Mouse (Mus musculus) liver, postnatal 0 days (tissue): ENCODE results near the gene Acsl4. TPM values are rescaled to one million over a fixed set of nuclear protein-coding genes. Genes with fewer than 3 reads are reported as not detected.
A peak's percentile ranks its signal among the peaks of the same experiment; 100 is the strongest.

Experiments used
- ATAC-seq: fragments of 200-750 bp; cut with Nextera tagmentation; 2 replicates; pipeline ENCODE4 v1.8.0; 2017; ENCODE audit warnings: mild to moderate bottlenecking, moderate library complexity
- DNase-seq: peaks from one replicate; pipeline ENCODE4 v3.0.0-alpha.2; 2016
- H3K27ac ChIP-seq: fragments of 300-500 bp; sonication (generic); 2 replicates; pipeline ENCODE4 v1.5.1; 2014; ENCODE audit warnings: antibody characterized with exemption, moderate library complexity, mild to moderate bottlenecking, low read depth
- H3K27me3 ChIP-seq: fragments of 300-500 bp; sonication (generic); 2 replicates; pipeline ENCODE4 v1.6.1; 2014; ENCODE audit warnings: low read length, control low read depth, mixed read lengths; ENCODE audit not compliant: insufficient read depth
- H3K36me3 ChIP-seq: fragments of 300-500 bp; sonication (generic); replicated peaks from 2 replicates; pipeline ENCODE4 v1.6.1; 2014; ENCODE audit warnings: mild to moderate bottlenecking, control low read depth, low read length, moderate library complexity, mixed read lengths; ENCODE audit not compliant: insufficient read depth
- H3K4me1 ChIP-seq: fragments of 300-500 bp; sonication (generic); 2 replicates; pipeline ENCODE4 v1.6.1; 2014; ENCODE audit warnings: antibody characterized with exemption, mild to moderate bottlenecking, control low read depth; ENCODE audit not compliant: insufficient read depth
- H3K4me2 ChIP-seq: fragments of 300-500 bp; sonication (generic); 2 replicates; pipeline ENCODE4 v1.6.1; 2014; ENCODE audit warnings: low read depth, mild to moderate bottlenecking, low read length, moderate library complexity, mixed read lengths
- H3K4me3 ChIP-seq: fragments of 300-500 bp; sonication (generic); 2 replicates; pipeline ENCODE4 v1.5.1; 2014; ENCODE audit warnings: low read depth, low read length
- H3K9ac ChIP-seq: fragments of 300-500 bp; sonication (generic); replicated peaks from 2 replicates; pipeline ENCODE4 v1.6.1; 2014; ENCODE audit warnings: mild to moderate bottlenecking, moderate library complexity
- H3K9me3 ChIP-seq: fragments of 300-500 bp; sonication (generic); 2 replicates; pipeline ENCODE4 v1.6.1; 2016; ENCODE audit warnings: mild to moderate bottlenecking, control low read depth, low read length, mixed read lengths
- CTCF ChIP-seq: sonication (generic); IDR thresholded peaks from 2 replicates; pipeline ENCODE4 v1.5.1; 2016; ENCODE audit warnings: antibody characterized with exemption, low read depth
- EP300 ChIP-seq: IDR thresholded peaks from 2 replicates; pipeline ENCODE4 v1.6.1; 2016; ENCODE audit warnings: antibody characterized with exemption, low read depth, mild to moderate bottlenecking
- WGBS: fragments of 180-500 bp; shearing (Covaris S2); extraction: QIAGEN DNeasy Blood & Tissue Kit; methylation state at CpG from one replicate; pipeline ENCODE4 v1.1.7; 2014; ENCODE audit not compliant: insufficient replicate concordance; 5-methylcytosine and 5-hydroxymethylcytosine counted together
- polyA plus RNA-seq: library from polyadenylated mRNA; unstranded; fragments of >200 nt; fragmentation: Nextera tagmentation; extraction: Ambion mirVana; gene quantifications from 2 replicates; pipeline ENCODE4 v1.2.1, GENCODE M21; 2015

Acsl4 gene
- polyA plus RNA-seq, 1 experiment from 2014 or later = 16.7 TPM

DNA sequence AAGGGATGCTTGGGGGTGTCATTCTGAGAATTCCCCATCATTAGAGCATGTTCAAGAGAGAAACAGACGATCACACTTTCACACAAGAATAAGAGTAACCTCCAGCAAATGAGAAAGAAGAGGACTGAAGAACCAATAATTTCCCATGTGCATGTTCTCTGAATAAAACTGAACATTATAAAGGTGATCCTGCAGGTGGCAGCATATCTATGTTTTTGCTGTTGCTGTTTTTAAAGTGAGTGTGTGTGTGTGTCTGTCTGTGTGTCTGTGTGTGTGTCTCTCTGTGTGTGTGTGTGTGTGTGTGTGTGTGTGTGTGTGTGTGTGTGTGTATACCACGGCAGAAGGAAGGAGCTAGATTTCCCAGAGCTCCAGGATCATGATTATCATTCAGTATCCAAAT is 64.6 kb downstream of the Acsl4 start:
- WGBS = 79% methylated on average over 2 of the region's 2 CpGs
- no peaks in the 10 kb centered on the region for H3K4me1 ChIP-seq
- H3K4me3 ChIP-seq = no peak overlapping the region
- H3K9ac ChIP-seq = no peak overlapping the region
- no peak for DNase-seq
- no peak overlapping the region for H3K27ac ChIP-seq
- TF ChIP-seq EP300 (no peak), CTCF (peak; percentile 31)
- ATAC-seq = no peak
- no peaks in the 10 kb centered on the region for H3K36me3 ChIP-seq
- H3K4me2 ChIP-seq = no peak overlapping the region
- no peaks in the 10 kb centered on the region for H3K9me3 ChIP-seq
- no peaks in the 10 kb centered on the region for H3K27me3 ChIP-seq

DNA sequence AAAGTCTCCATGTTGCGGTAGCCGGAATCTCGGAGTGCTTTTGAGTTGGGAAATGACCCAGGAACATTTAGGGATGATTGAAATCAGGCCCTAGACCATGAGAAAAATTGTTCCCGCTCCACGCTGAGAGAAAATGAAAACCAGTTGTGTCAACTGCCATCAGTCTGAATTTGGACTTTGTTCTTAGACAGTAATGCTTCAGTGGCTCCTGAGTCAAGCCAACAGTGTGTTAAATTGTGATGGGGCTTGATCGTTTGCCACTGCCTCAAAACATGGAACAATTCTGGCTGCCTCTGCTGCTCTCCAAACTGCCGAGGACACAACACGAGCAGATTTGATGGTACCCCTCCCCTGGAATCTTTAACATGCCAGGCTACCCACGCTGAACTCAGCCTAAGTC is 74.2 kb downstream of the Acsl4 start:
- WGBS = 72% methylated on average over 9 of the region's 9 CpGs
- H3K9me3 ChIP-seq = no peaks in the 10 kb centered on the region
- no peaks in the 10 kb centered on the region for H3K27me3 ChIP-seq
- H3K9ac ChIP-seq = no peak overlapping the region
- no peak overlapping the region for H3K4me2 ChIP-seq
- DNase-seq = no peak
- TF ChIP-seq CTCF (no peak), EP300 (no peak)
- no peak overlapping the region for H3K27ac ChIP-seq
- no peak overlapping the region for H3K4me3 ChIP-seq
- H3K36me3 ChIP-seq = no peaks in the 10 kb centered on the region
- ATAC-seq = no peak
- H3K4me1 ChIP-seq = no peaks in the 10 kb centered on the region

DNA sequence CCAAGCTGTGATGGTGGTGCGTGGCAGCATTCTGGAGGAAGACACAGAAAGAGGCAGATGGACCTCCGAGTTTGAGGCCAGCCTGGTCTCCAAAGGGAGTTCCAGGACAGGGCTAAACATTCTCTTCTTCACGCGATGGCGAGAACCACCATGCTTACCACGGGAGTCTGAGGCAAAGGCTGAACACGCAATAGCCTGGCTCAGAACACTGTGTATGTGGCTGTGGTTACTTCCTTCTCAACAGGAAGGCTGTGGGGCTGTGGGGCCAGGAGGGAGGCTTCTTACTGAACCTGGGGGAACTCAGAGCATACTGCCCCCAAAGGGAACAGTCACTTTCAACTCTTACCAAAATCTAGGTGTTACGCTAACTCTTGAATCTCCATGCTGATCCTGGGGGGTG is 75.1 kb downstream of the Acsl4 start:
- Histone ChIP-seq H3K9me3 (no peaks in the 10 kb centered on the region), H3K9ac (no peak overlapping the region), H3K4me3 (no peak overlapping the region), H3K36me3 (no peaks in the 10 kb centered on the region), H3K4me2 (no peak overlapping the region), H3K27me3 (no peaks in the 10 kb centered on the region), H3K27ac (no peak overlapping the region), H3K4me1 (no peaks in the 10 kb centered on the region)
- ATAC-seq (no peak), DNase-seq (no peak)
- TF ChIP-seq CTCF (no peak), EP300 (no peak)
- WGBS = 66% methylated on average over 8 of the region's 8 CpGs

DNA sequence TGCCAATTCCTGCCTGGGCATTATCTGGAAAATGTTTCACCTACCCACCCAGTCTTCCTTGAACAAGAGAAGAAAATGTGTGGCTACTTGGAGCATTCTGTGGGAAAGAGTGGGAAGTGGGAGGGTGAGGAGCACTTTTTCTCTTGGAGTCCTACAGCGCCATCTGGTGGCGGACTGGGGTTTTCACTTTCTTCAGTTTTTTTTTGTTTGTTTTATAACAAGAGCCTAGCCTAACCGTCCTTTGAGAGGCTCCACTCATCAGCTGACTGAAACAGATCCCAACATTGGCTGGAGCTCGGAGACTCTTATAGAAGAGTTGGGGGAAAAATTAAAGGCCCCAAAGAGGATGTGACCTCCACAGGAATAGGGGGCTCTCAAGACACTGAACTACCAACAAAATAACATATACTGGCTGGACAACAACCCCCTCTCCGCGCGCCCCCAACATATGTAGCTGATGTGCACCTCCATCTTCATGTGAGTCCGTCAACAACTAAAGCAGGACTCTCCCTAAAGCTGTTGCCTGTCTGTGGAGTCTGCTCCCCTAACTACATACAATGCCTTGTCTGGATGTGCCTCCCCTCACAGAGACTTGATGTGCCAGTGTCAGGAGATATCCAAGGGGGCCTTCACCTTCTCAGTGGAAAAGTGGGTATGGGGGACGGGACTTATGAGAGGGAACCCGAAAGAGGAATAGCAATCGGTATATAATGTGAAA is 75.9 kb downstream of the Acsl4 start:
- 51% methylated on average over 11 of the region's 11 CpGs for WGBS
- no peaks in the 10 kb centered on the region for H3K36me3 ChIP-seq
- ATAC-seq = no peak
- H3K4me1 ChIP-seq = no peaks in the 10 kb centered on the region
- peak; percentile 63 for DNase-seq
- TF ChIP-seq CTCF (peak; percentile 77), EP300 (no peak)
- no peak overlapping the region for H3K27ac ChIP-seq
- H3K4me2 ChIP-seq = no peak overlapping the region
- H3K27me3 ChIP-seq = no peaks in the 10 kb centered on the region
- H3K9ac ChIP-seq = no peak overlapping the region
- H3K4me3 ChIP-seq = no peak overlapping the region
- H3K9me3 ChIP-seq = no peaks in the 10 kb centered on the region

DNA sequence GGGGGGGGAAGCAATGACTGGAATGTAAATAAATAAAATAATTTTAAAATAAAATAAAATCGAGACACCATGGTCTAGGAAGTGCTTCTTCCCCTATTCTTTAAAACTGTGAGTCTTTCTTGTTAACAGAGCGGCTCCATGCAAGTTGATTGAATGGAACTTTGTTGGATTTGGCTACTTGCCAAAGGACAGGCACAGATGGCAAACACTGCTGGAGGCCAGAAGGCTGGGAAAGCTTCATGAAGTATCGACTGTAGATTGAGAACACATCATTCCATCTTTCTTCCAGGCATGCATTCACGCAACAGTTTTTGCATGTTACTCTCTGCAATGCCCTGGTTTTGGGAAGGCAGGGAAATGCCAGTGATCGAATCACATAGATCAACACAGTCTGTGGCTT is 79.9 kb downstream of the Acsl4 start:
- TF ChIP-seq CTCF (no peak), EP300 (no peak)
- no peaks in the 10 kb centered on the region for H3K9me3 ChIP-seq
- no peak overlapping the region for H3K4me3 ChIP-seq
- H3K36me3 ChIP-seq = no peaks in the 10 kb centered on the region
- no peaks in the 10 kb centered on the region for H3K4me1 ChIP-seq
- no peak overlapping the region for H3K4me2 ChIP-seq
- H3K9ac ChIP-seq = no peak overlapping the region
- H3K27me3 ChIP-seq = peaks cover 10% of the 10 kb centered on the region
- no peak overlapping the region for H3K27ac ChIP-seq
- no peak for ATAC-seq
- DNase-seq = no peak
- 53% methylated on average over 5 of the region's 5 CpGs for whole genome bisulfite sequencing

DNA sequence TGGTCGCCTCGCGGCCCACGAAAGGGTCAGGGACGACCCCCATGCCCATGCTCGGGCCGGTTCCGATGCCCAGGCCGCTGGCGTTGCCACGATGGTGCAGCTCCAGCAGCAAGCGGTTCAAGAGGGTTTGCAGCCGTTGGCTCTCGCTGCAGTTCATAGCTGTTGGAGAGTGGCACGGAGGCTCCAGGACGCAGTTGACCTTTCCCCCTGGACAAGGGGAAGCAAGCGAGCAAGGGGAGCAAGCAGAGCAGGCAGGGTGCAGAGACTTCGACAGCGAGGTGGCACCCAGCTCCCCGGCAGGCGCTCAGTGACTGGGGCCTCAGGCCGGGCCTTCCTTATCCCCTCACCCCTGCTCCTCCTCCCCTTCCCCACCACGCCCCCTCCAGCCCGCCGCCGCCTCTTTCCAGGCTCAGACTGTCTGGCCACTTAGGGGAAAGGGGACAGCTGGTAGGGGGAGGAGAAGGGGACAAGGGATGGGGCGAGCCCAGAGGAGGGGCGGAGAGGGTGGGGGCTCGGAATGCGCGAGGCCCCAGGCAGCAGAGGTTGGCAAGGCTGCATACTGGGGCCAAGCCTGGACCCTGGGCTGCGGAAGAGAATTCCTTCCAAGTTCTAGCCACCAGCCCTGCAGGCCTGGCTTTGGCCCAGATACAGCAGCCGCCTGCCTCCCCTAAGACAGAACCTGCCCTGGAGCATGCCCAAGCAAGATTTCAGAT is 84.3 kb downstream of the Acsl4 start, which contains the start of gene Kcne1l:
Gene Kcne1l, minus strand, starts transcription at position 426 of the 713 bp plus-strand sequence.
- Histone ChIP-seq H3K9ac (no peak within 1 kb of the TSS), H3K4me3 (peak within 1 kb of the TSS; percentile 17; the same call in 1 of the 2 replicates), H3K27ac (no peak within 1 kb of the TSS), H3K9me3 (no peaks in the 10 kb centered on the region), H3K4me1 (no peaks in the 10 kb centered on the region), H3K27me3 (peaks cover 15% of the 10 kb centered on the region), H3K4me2 (peak within 1 kb of the TSS; percentile 44), H3K36me3 (no peaks in the 10 kb centered on the region)
- TF ChIP-seq EP300 (no peak), CTCF (no peak)
- ATAC-seq (no peak), DNase-seq (no peak)
- 44% methylated on average over 29 of the region's 33 CpGs for WGBS
